Mouse (Mus musculus) frontal cortex, adult 2 months (tissue): ENCODE results near the gene Hist1h2br. TPM values are rescaled to one million over a fixed set of nuclear protein-coding genes. Genes with fewer than 3 reads are reported as not detected.
"Not testable (repeated sequence)": the region's sequence is repeated elsewhere in the genome, so short reads cannot be mapped to it uniquely, and the experiment has no call there.

Experiments
- DNase-seq, 2 experiments: peaks; one replicate each; pipeline ENCODE4 v3.0.0; 2022; ENCODE audit warnings: low spot score in 1 of 2; ENCODE audit errors: extremely low spot score in 1 of 2
- polyA plus RNA-seq: library from polyadenylated mRNA; depleted of rRNA; stranded (reverse); fragments of >200 nt; gene quantifications from 2 replicates; pipeline ENCODE4 v1.2.3, GENCODE M21; 2012; rRNA removed

Gene Hist1h2br
- 0.21 and 0.96 TPM in 2 replicates for polyA plus RNA-seq

GRCm38 (mm10) chr13:21833461-21833860 is at the start of gene Hist1h2br, which contains the start of gene Hist1h2ap:
Gene Hist1h2br (plus strand): TSS chr13:21833743.
Gene Hist1h2ap (minus strand): TSS chr13:21833507.
- not testable (repeated sequence) for DNase-seq

- DNase-seq: no peak
Observed at GRCm38 (mm10) chr13:21784311-21784710, 49.2 kb upstream of the Hist1h2br start.

GRCm38 (mm10) chr13:21786189-21786898 is 47.2 kb upstream of the Hist1h2br start:
- DNase-seq: no peak

- DNase-seq: peak; percentile 94 to 99
Observed at GRCm38 (mm10) chr13:21786899-21787629, 46.5 kb upstream of the Hist1h2br start, which contains the start of the genes Hist1h2an and Hist1h2bp. Gene Hist1h2an (minus strand): TSS chr13:21787218. Gene Hist1h2bp (plus strand): TSS chr13:21787461.

- DNase-seq: no peak
Observed at GRCm38 (mm10) chr13:21787760-21788593, 45.6 kb upstream of the Hist1h2br start.

GRCm38 (mm10) chr13:21789925-21790324 is 43.6 kb upstream of the Hist1h2br start:
- DNase-seq: no peak

GRCm38 (mm10) chr13:21790601-21791283 is 42.8 kb upstream of the Hist1h2br start:
- DNase-seq: no peak

GRCm38 (mm10) chr13:21795584-21795983 is 38.0 kb upstream of the Hist1h2br start:
- DNase-seq: peak in 1 of 2 experiments; percentile 28

- not testable (repeated sequence) for DNase-seq
Observed at GRCm38 (mm10) chr13:21797163-21797562, 36.4 kb upstream of the Hist1h2br start.

- not testable (repeated sequence) for DNase-seq
Observed at GRCm38 (mm10) chr13:21803058-21803457, 30.5 kb upstream of the Hist1h2br start.

- not testable (repeated sequence) for DNase-seq
Observed at GRCm38 (mm10) chr13:21810073-21810472, 23.5 kb upstream of the Hist1h2br start, which contains the start of the genes Hist1h2bq and Hist1h2ao. Gene Hist1h2bq (minus strand): TSS chr13:21810197. Gene Hist1h2ao (plus strand): TSS chr13:21810465.

- DNase-seq: not testable (repeated sequence)
Observed at GRCm38 (mm10) chr13:21811074-21811473, 22.5 kb upstream of the Hist1h2br start.

- peak in 1 of 2 experiments; percentile 76 for DNase-seq
Observed at GRCm38 (mm10) chr13:21811539-21811938, 22.0 kb upstream of the Hist1h2br start, which contains the start of gene Hist1h4m. Gene Hist1h4m (plus strand): TSS chr13:21811746.

- not testable (repeated sequence) for DNase-seq
Observed at GRCm38 (mm10) chr13:21812092-21812491, 21.5 kb upstream of the Hist1h2br start.

GRCm38 (mm10) chr13:21820082-21820890 is 13.3 kb upstream of the Hist1h2br start:
- DNase-seq: not testable (repeated sequence)

- DNase-seq: no peak
Observed at GRCm38 (mm10) chr13:21828511-21828910, 5.0 kb upstream of the Hist1h2br start.

- no peak for DNase-seq
Observed at GRCm38 (mm10) chr13:21830344-21830743, 3.2 kb upstream of the Hist1h2br start.

- peak in 1 of 2 experiments; percentile 60 for DNase-seq
Observed at GRCm38 (mm10) chr13:21831418-21832394, 1.8 kb upstream of the Hist1h2br start, which contains the start of gene Hist1h4n. Gene Hist1h4n (minus strand): TSS chr13:21832196.
